Mouse (Mus musculus) liver, embryonic 13.5 days (tissue): ENCODE data around the gene Dcst2. TPM values are rescaled to one million over a fixed set of nuclear protein-coding genes. Genes with fewer than 3 reads are reported as not detected.

Experiments used
- ATAC-seq: fragments of 200-750 bp; cut with Nextera tagmentation; 2 replicates; pipeline ENCODE4 v1.8.0; 2017; ENCODE audit warnings: low read depth, mild to moderate bottlenecking, moderate number of reproducible peaks, moderate library complexity
- DNase-seq: peaks from one replicate; pipeline ENCODE4 v3.0.0; 2022
- H3K27ac ChIP-seq: fragments of 300-500 bp; sonication (generic); 2 replicates; pipeline ENCODE4 v1.5.1; 2015; ENCODE audit warnings: moderate library complexity, mild to moderate bottlenecking, inconsistent platforms
- H3K27me3 ChIP-seq: fragments of 300-500 bp; sonication (generic); 2 replicates; pipeline ENCODE4 v1.6.1; 2015; ENCODE audit warnings: mild to moderate bottlenecking, inconsistent platforms
- H3K36me3 ChIP-seq: fragments of 300-500 bp; sonication (generic); 2 replicates; pipeline ENCODE4 v1.6.1; 2015; ENCODE audit warnings: mild to moderate bottlenecking, inconsistent platforms
- H3K4me1 ChIP-seq: fragments of 300-500 bp; sonication (generic); replicated peaks from 2 replicates; pipeline ENCODE4 v1.6.1; 2015; ENCODE audit warnings: inconsistent platforms
- H3K4me2 ChIP-seq: fragments of 300-500 bp; sonication (generic); 2 replicates; pipeline ENCODE4 v1.6.1; 2015; ENCODE audit warnings: inconsistent platforms, mild to moderate bottlenecking, moderate library complexity
- H3K4me3 ChIP-seq: fragments of 300-500 bp; sonication (generic); replicated peaks from 2 replicates; pipeline ENCODE4 v1.5.1; 2015; ENCODE audit warnings: mild to moderate bottlenecking, inconsistent platforms
- H3K9ac ChIP-seq: fragments of 300-500 bp; sonication (generic); 2 replicates; pipeline ENCODE4 v1.6.1; 2015; ENCODE audit warnings: mild to moderate bottlenecking, inconsistent platforms
- H3K9me3 ChIP-seq: fragments of 300-500 bp; sonication (generic); replicated peaks from 2 replicates; pipeline ENCODE4 v1.6.1; 2016; ENCODE audit warnings: inconsistent platforms
- WGBS: fragments of 180-500 bp; shearing (Covaris S2); methylation state at CpG from one replicate; pipeline ENCODE4 v1.1.7; 2015; ENCODE audit not compliant: insufficient replicate concordance; 5-methylcytosine and 5-hydroxymethylcytosine counted together
- polyA plus RNA-seq: library from polyadenylated mRNA; unstranded; fragments of >200 nt; fragmentation: Nextera tagmentation; extraction: Ambion mirVana; gene quantifications from 2 replicates; pipeline ENCODE4 v1.2.1, GENCODE M21; 2015

Gene Dcst2
- polyA plus RNA-seq, 1 experiment from 2014 or later: 0.08 TPM

DNA sequence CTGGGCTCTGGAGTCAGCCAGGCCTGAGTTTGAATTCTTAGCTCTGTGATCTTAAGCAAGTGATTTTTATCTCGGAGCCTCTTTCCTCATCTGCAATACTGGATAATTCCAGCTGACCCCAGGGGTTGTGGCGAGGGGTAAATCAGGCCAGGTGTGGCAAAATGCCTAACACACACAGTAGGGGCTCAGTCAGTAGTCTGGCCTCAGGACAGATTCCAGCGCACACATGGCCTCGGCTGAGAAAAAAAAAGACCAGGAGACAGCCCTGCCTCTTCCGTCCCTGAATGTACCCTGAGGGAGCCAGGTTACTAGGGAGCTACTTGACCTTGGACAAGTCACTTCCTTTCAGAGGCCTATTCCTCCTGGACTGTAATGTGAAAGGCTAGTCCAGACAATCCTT is 21.2 kb downstream of the Dcst2 start:
- ATAC-seq: no peak
- H3K9ac ChIP-seq: no peak overlapping the region
- H3K4me2 ChIP-seq: no peak overlapping the region
- WGBS: 84% methylated on average over 5 of the region's 5 CpGs
- H3K36me3 ChIP-seq: peaks cover 20% of the 10 kb centered on the region
- H3K27me3 ChIP-seq: no peaks in the 10 kb centered on the region
- H3K27ac ChIP-seq: no peak overlapping the region
- no peaks in the 10 kb centered on the region for H3K9me3 ChIP-seq
- peaks cover 43% of the 10 kb centered on the region for H3K4me1 ChIP-seq
- no peak overlapping the region for H3K4me3 ChIP-seq
- no peak for DNase-seq

DNA sequence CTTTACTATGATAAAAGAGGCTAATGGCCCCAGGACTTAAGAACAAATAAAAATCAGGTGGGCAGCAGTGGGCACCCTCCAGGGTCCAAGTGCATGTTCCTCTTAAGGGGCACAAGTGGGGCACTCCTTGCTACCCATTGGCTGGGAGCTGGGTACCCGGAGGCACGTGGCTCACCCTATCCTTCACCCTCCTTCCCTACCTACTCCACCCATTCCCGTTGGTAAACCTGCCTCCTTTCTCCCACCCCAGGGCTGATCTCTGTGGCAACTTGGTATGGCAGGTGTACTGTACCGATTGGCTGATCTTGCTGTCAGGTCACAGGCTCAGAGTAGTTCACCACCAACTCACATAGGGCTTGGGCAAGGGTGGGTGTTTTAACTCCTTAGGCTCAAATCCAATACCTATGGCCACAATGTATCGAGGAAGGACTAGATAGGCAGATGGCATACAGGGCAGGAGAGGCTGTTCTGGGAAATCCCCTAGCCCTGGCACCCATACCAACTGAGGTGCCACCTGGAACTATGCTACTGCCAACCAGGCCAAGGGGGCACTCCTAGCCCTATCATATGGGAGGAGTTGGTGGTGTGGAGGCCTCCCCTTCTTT is 22.0 kb downstream of the Dcst2 start:
- 60% methylated on average over 5 of the region's 5 CpGs for WGBS

DNA sequence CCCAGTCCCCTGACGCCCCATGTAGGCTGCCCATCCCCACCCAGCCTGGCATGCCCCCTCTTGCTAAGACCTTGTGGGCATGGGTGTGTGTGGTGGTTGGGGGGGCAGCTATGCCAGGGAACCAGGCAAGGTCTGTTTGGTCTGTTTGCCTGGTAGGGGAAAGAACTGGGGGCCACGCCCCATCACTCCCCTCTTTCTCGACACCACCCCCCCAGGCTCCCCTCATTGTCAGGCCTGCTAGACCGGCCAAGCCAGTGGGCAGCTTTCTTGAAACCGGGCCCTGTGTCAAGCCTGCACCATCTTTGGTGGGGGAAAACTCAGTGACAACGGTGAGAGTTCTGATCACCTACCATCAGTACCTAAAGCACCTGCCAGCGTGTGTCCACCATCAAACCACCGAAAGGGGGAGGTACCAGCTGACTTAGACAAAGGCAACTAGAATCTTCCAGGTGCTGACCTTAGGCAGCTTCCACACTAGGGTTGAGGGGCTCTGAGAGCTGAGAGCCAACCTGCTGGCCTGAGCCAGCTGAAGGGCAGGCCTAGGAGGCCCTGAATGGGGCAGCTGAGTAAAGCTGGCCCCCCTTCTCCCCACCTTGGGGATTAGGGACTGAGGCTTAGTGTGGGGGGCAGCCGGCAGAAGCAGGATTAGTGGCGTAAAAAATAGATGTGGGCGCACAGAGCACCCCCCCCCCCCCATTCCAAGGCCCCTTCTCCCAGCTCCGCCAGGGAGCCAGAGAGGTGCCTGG is 22.7 kb downstream of the Dcst2 start:
- H3K4me3 ChIP-seq: no peak overlapping the region
- DNase-seq: no peak
- H3K4me2 ChIP-seq: 0 out of 2 replicates have a peak overlapping the region, but pooled peaks have one; percentile 11
- H3K27me3 ChIP-seq: no peaks in the 10 kb centered on the region
- no peaks in the 10 kb centered on the region for H3K9me3 ChIP-seq
- peaks cover 45% of the 10 kb centered on the region for H3K4me1 ChIP-seq
- 72% methylated on average over 11 of the region's 12 CpGs for WGBS
- H3K27ac ChIP-seq: no peak overlapping the region
- H3K9ac ChIP-seq: no peak overlapping the region
- peaks cover 17% of the 10 kb centered on the region for H3K36me3 ChIP-seq
- ATAC-seq: no peak

More for the DNA sequence above, 22.0 kb downstream of the Dcst2 start:
- Histone ChIP-seq H3K27me3 (no peaks in the 10 kb centered on the region), H3K4me3 (no peak overlapping the region), H3K9me3 (no peaks in the 10 kb centered on the region), H3K4me1 (peaks cover 43% of the 10 kb centered on the region), H3K27ac (no peak overlapping the region), H3K9ac (no peak overlapping the region), H3K4me2 (no peak overlapping the region), H3K36me3 (peaks cover 20% of the 10 kb centered on the region)
- ATAC-seq (no peak), DNase-seq (no peak)

DNA sequence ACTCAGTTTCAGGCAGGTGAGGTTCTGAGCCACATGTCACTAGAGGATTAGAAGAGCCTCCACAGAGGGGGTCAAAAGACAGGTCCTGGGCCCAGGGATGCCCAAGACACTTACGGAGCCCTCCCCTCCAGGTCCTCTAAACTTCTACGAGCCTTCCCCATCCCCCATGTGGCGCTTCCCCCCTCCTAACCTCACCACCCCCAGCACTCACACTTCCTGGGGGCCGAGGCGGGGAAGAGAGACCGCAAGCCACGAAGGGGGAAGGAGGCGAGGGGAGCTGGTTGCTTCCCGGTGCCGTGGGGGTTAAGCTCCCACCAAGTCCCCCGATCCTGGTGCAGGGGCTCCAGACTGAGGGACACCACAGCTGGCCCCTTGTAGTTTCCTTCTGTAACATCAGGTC is 23.7 kb downstream of the Dcst2 start:
- H3K36me3 ChIP-seq: peaks cover 9% of the 10 kb centered on the region; the same call in 1 of the 2 replicates
- ATAC-seq: no peak
- H3K4me1 ChIP-seq: peaks cover 55% of the 10 kb centered on the region
- no peak for DNase-seq
- no peak overlapping the region for H3K27ac ChIP-seq
- no peaks in the 10 kb centered on the region for H3K27me3 ChIP-seq
- 15% methylated on average over 11 of the region's 11 CpGs for WGBS
- 0 out of 2 replicates have a peak overlapping the region, but pooled peaks have one; percentile 5 for H3K4me3 ChIP-seq
- peak overlapping the region; percentile 4; the same call in 1 of the 2 replicates for H3K4me2 ChIP-seq
- no peak overlapping the region for H3K9ac ChIP-seq
- no peaks in the 10 kb centered on the region for H3K9me3 ChIP-seq

DNA sequence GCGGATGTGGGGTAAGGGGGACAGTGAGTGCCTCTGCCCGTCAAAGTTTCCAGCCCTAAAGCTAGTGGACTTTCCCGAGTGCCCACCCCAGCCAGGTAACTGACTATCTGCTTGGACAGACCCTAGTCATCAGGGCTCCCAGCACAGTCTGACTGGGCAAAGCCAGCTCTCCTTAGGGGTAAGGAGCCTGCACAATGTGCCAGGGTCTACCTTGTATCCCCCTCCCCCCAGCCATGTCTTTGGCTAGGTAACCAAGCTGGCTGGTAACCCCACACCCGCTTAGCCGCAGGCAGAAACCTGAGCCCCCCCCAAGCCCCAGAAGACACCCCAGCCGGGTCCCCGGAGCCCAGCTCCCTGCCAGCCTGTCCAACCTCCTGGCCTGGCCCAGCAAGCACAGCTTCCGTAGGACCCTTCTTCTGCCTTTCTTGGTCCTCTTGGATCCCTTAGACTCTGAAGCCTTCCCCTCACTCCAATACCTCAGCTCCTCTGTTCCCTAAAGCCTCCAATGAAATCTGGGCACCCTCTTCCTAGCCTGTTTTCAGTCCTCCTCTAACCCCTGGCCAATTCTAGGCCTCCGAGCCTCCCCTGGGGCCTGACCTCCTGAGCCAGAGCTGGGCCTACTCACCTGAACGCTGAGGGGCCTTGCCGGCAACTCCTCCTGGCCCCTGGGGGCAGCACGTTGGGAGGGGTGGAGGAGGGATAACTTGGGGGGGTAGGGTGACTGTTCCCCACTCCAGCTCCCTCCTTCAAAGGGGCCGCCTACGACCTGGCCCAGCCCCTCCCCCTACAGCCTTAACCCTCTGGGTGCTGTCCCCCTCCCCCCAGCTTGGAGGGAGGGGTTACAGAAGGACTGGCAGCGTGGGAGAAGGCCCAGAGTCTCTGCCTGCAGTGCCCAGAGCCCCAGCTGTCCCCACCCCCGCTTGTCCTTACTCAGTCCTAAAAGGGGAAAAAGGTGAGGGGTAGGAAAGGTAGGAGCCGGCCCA is 25.0 kb downstream of the Dcst2 start:
- Histone ChIP-seq H3K4me3 (peak overlapping the region; percentile 12), H3K27me3 (peaks cover 12% of the 10 kb centered on the region), H3K27ac (peak overlapping the region; percentile 38; the same call in 1 of the 2 replicates), H3K9me3 (no peaks in the 10 kb centered on the region), H3K9ac (peak overlapping the region; percentile 13), H3K4me2 (peak overlapping the region; percentile 32; the same call in 1 of the 2 replicates), H3K4me1 (peaks cover 68% of the 10 kb centered on the region), H3K36me3 (no peaks in the 10 kb centered on the region)
- WGBS: 64% methylated on average over 17 of the region's 17 CpGs
- ATAC-seq (no peak), DNase-seq (no peak)

DNA sequence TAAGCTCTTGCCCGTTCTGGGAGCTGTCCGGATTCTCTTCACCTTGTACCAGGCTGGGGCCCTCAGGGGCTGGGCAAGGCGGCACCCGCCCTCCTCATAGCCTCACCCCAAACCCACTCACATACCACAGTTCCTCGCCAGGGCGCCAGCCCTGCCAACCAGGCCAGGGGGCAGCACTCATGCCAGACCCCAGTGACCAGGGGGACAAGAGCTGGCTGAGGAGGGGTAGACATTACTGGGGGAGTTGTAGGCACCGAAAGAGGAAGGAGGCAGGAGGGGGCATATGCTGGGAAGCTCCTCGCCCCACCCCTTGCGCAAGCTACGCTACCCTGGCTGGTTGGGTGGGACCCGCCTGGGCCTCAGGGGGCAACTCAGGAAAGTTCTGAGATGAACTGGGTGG is 25.9 kb downstream of the Dcst2 start:
- 58% methylated on average over 11 of the region's 11 CpGs for WGBS
- DNase-seq (no peak), ATAC-seq (no peak)
- no peak overlapping the region for H3K9ac ChIP-seq
- peaks cover 77% of the 10 kb centered on the region for H3K4me1 ChIP-seq
- H3K9me3 ChIP-seq: no peaks in the 10 kb centered on the region
- H3K36me3 ChIP-seq: no peaks in the 10 kb centered on the region
- peak overlapping the region; percentile 32 for H3K4me2 ChIP-seq
- H3K4me3 ChIP-seq: peak overlapping the region; percentile 12; the same call in 1 of the 2 replicates
- peaks cover 21% of the 10 kb centered on the region for H3K27me3 ChIP-seq
- no peak overlapping the region for H3K27ac ChIP-seq

DNA sequence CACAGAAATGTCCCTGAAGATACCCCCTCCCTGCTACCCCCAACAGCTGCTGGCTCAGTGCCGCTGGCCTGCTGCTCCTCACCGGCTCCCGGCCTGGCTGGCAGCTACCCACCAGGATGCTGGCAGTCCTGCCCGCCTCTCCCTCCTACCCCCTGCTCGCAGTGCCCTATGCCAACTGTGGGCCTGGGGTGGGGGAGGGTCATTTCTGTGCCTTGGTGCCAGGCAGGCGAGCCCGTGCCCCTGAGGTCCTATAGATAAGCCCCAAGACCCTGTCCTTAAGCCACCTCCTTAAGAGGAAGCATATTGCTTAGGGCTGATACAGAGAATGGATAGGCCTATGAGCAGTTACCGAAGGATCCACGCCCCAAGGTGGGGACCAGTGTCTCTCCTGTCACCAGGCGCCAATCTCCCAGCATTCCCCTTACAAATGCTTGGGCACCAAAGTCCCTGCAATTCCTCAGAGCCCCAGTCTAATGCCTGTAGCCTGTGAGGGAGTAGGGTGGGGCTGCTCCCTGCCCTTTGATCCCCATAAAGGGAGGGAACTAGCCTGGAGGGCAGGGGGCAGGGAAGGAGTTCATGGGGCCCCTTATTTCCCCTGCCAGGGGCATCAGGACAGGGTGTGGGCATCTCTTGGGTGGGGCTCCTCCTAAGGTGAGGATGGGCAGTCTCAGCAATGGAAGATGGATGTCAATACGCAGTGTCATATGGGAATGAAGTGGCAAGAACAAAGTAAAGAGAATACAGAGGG is 26.5 kb downstream of the Dcst2 start:
- WGBS: 42% methylated on average over 11 of the region's 11 CpGs
- no peaks in the 10 kb centered on the region for H3K9me3 ChIP-seq
- DNase-seq (no peak), ATAC-seq (no peak)
- peak overlapping the region; percentile 37 for H3K27ac ChIP-seq
- H3K27me3 ChIP-seq: peaks cover 25% of the 10 kb centered on the region
- no peak overlapping the region for H3K4me3 ChIP-seq
- H3K36me3 ChIP-seq: no peaks in the 10 kb centered on the region
- peaks cover 81% of the 10 kb centered on the region for H3K4me1 ChIP-seq
- peak overlapping the region; percentile 32 for H3K4me2 ChIP-seq
- H3K9ac ChIP-seq: peak overlapping the region; percentile 29; the same call in 1 of the 2 replicates

DNA sequence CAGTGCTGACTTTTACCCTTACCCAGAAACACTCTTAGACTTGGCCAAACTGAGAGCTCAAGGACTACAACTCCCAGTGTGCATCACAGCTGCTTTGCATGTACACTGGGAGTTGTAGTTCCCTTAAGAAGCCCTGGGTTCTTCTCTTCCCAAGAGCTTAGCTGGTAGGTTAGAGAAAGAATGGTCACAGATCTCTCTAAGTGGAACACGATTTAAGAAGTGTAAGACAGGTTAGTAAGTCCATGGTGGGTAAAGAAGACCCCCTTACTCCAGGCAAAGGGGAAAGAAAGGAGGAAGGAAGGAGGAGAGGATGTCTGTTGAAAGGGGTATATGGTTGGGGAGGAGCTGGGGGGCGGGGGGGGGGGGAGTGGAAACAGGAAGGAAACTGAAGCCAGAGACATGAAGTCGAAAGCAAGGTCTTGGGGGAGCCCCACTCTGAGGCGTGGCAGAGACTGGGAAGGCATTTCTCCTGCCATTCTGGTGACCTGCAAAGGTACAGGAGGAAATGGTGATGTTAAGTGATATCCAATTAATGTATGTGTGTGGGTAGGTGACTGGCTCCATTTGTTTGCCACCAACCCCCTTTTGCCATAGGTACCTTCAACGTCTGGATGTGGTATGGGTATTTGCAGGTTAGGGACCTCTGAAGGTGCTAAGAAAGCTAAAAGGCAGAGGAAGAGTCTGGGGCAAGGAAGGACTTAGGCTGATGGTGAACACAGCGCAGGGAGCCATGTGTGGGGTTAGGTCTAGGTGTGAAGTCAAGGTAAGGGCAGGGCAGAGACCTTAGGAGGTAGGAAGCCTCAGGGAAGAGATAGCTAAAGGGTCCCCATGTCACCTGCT is 27.3 kb downstream of the Dcst2 start:
- Histone ChIP-seq H3K36me3 (no peaks in the 10 kb centered on the region), H3K4me3 (no peak overlapping the region), H3K9ac (no peak overlapping the region), H3K4me1 (peaks cover 87% of the 10 kb centered on the region), H3K27ac (peak overlapping the region; percentile 69), H3K4me2 (0 out of 2 replicates have a peak overlapping the region, but pooled peaks have one; percentile 12), H3K27me3 (peaks cover 25% of the 10 kb centered on the region), H3K9me3 (no peaks in the 10 kb centered on the region)
- WGBS: 26% methylated on average over 5 of the region's 6 CpGs
- no peak for ATAC-seq
- DNase-seq: no peak

DNA sequence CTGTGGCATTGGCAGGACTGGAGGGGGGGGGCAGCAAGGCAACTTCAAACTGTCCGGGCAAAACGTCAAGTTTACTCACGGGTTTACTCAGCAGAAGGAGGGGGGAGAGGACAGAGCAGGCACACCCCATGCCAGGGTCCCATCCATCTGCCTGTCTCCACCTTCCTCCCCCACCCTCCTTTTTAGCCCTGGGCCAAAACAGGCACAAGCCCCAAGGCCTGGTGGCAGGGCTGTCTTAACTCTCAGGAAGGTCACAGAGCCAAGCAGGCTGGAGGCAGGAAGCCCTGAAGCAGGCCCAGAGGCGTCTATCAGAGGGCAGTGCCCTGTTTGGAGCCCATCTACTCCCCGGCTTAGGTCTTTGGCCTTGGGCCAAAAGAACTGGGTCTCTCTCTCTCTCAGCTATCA is 28.3 kb downstream of the Dcst2 start:
- 38% methylated on average over 5 of the region's 5 CpGs for WGBS
- peaks cover 25% of the 10 kb centered on the region for H3K27me3 ChIP-seq
- H3K36me3 ChIP-seq: no peaks in the 10 kb centered on the region
- DNase-seq: no peak
- H3K27ac ChIP-seq: peak overlapping the region; percentile 69
- no peaks in the 10 kb centered on the region for H3K9me3 ChIP-seq
- H3K4me2 ChIP-seq: peak overlapping the region; percentile 94
- H3K4me3 ChIP-seq: no peak overlapping the region
- H3K9ac ChIP-seq: no peak overlapping the region
- H3K4me1 ChIP-seq: peaks cover 91% of the 10 kb centered on the region
- ATAC-seq: no peak
